Mouse (Mus musculus): ENCODE data around the gene Magi2.

Gene Magi2

GRCm38 (mm10) chr5:20637300-20637989 lies 1410.6 kb downstream of the Magi2 start:
- DNase-seq (ENCODE audit: low read depth in 1 of 2, low spot score in 2 of 2), result no peak

GRCm38 (mm10) chr5:20642196-20642595 lies 1415.4 kb downstream of the Magi2 start:
- no peak for DNase-seq (ENCODE audit: low read depth in 1 of 2, low spot score in 2 of 2)

GRCm38 (mm10) chr5:20643741-20644140 lies 1416.9 kb downstream of the Magi2 start:
- DNase-seq (ENCODE audit: low read depth in 1 of 2, low spot score in 2 of 2), result no peak

GRCm38 (mm10) chr5:20646947-20647346 lies 1420.1 kb downstream of the Magi2 start:
- DNase-seq (ENCODE audit: low read depth in 1 of 2, low spot score in 2 of 2), result no peak

- no peak for DNase-seq (ENCODE audit: low read depth in 1 of 2, low spot score in 2 of 2)
These were observed 1426.8 kb downstream of the Magi2 start for GRCm38 (mm10) chr5:20653425-20654185.

GRCm38 (mm10) chr5:20654766-20655472 lies 1428.1 kb downstream of the Magi2 start:
- no peak for DNase-seq (ENCODE audit: low read depth in 1 of 2, low spot score in 2 of 2)

- DNase-seq (ENCODE audit: low read depth in 1 of 2, low spot score in 2 of 2), result no peak
These were observed 1430.2 kb downstream of the Magi2 start for GRCm38 (mm10) chr5:20657056-20657455.

- DNase-seq (ENCODE audit: low read depth in 1 of 2, low spot score in 2 of 2), result no peak
These were observed 1440.8 kb downstream of the Magi2 start for GRCm38 (mm10) chr5:20667601-20668000.

- DNase-seq (ENCODE audit: low read depth in 1 of 2, low spot score in 2 of 2), result no peak
These were observed 1442.0 kb downstream of the Magi2 start for GRCm38 (mm10) chr5:20668736-20669355.

GRCm38 (mm10) chr5:20669456-20669855 lies 1442.6 kb downstream of the Magi2 start:
- DNase-seq (ENCODE audit: low read depth in 1 of 2, low spot score in 2 of 2), result no peak

- DNase-seq (ENCODE audit: low read depth in 1 of 2, low spot score in 2 of 2), result no peak
These were observed 1445.0 kb downstream of the Magi2 start for GRCm38 (mm10) chr5:20671826-20672225.

- peak in 1 of 2 experiments; percentile 29 for DNase-seq (ENCODE audit: low read depth in 1 of 2, low spot score in 2 of 2)
These were observed 1447.7 kb downstream of the Magi2 start for GRCm38 (mm10) chr5:20674523-20674922.

- no peak for DNase-seq (ENCODE audit: low read depth in 1 of 2, low spot score in 2 of 2)
These were observed 1448.4 kb downstream of the Magi2 start for GRCm38 (mm10) chr5:20675163-20675665.

GRCm38 (mm10) chr5:20676193-20676871 lies 1449.5 kb downstream of the Magi2 start:
- DNase-seq (ENCODE audit: low read depth in 1 of 2, low spot score in 2 of 2), result no peak

- no peak for DNase-seq (ENCODE audit: low read depth in 1 of 2, low spot score in 2 of 2)
These were observed 1450.4 kb downstream of the Magi2 start for GRCm38 (mm10) chr5:20677246-20677645.

GRCm38 (mm10) chr5:20678573-20678972 lies 1451.7 kb downstream of the Magi2 start:
- no peak for DNase-seq (ENCODE audit: low read depth in 1 of 2, low spot score in 2 of 2)

GRCm38 (mm10) chr5:20679920-20680319 lies 1453.1 kb downstream of the Magi2 start:
- DNase-seq (ENCODE audit: low read depth in 1 of 2, low spot score in 2 of 2), result no peak

GRCm38 (mm10) chr5:20680833-20681530 lies 1454.1 kb downstream of the Magi2 start:
- peak; percentile 53 to 61 for DNase-seq (ENCODE audit: low read depth in 1 of 2, low spot score in 2 of 2)

GRCm38 (mm10) chr5:20681660-20682059 lies 1454.8 kb downstream of the Magi2 start:
- DNase-seq (ENCODE audit: low read depth in 1 of 2, low spot score in 2 of 2), result no peak

- no peak for DNase-seq (ENCODE audit: low read depth in 1 of 2, low spot score in 2 of 2)
These were observed 1455.4 kb downstream of the Magi2 start for GRCm38 (mm10) chr5:20682208-20682607.
